Mouse (Mus musculus): Measurements from ENCODE around the gene Edf1. TPM values are rescaled to one million over a fixed set of nuclear protein-coding genes. Genes with fewer than 3 reads are reported as not detected.

Gene Edf1
- 124 and 162 TPM in 2 replicates for polyA plus RNA-seq (2012; rRNA removed)

GRCm38 (mm10) chr2:25557221-25557963 lies at the start of gene Edf1:
Edf1 (plus strand) TSS chr2:25557847.

GRCm38 (mm10) chr2:25546811-25547491 lies 10.7 kb upstream of the Edf1 start, which contains the start of gene Traf2:
Traf2 (minus strand) TSS chr2:25546940.

GRCm38 (mm10) chr2:25574579-25575431 lies 17.2 kb downstream of the Edf1 start, which contains the start of the genes Mamdc4 and Phpt1:
Mamdc4 (minus strand) TSS chr2:25574845.
Phpt1 (minus strand) TSS chr2:25575224.

GRCm38 (mm10) chr2:25581294-25581864 lies 23.7 kb downstream of the Edf1 start, which contains the start of gene Ajm1:
Ajm1 (minus strand) TSS chr2:25581757.

GRCm38 (mm10) chr2:25607761-25608622 lies 50.3 kb downstream of the Edf1 start, which contains the start of gene Rabl6:
Rabl6 (minus strand) TSS chr2:25608521.

Other genes starting within 250 kb of the Edf1 start
- 1.1 and 1.7 TPM in 2 replicates for gene Grin1, start 238.7 kb upstream of the Edf1 start, polyA plus RNA-seq (2012; rRNA removed)
- gene Man1b1, start 225.5 kb upstream of the Edf1 start, polyA plus RNA-seq (2012; rRNA removed), result 9.7 and 12.0 TPM in 2 replicates
- gene Dpp7, start 201.5 kb upstream of the Edf1 start, polyA plus RNA-seq (2012; rRNA removed), result 50.5 and 59.0 TPM in 2 replicates
- gene Uap1l1, start 192.2 kb upstream of the Edf1 start, polyA plus RNA-seq (2012; rRNA removed), result 59.3 and 63.2 TPM in 2 replicates
- gene Sapcd2, start 185.5 kb upstream of the Edf1 start, polyA plus RNA-seq (2012; rRNA removed), result 16.5 and 18.1 TPM in 2 replicates
- 33.0 and 33.1 TPM in 2 replicates for gene Entpd2, start 162.0 kb upstream of the Edf1 start, polyA plus RNA-seq (2012; rRNA removed)
- gene Npdc1, start 158.5 kb upstream of the Edf1 start, polyA plus RNA-seq (2012; rRNA removed), result 300 and 413 TPM in 2 replicates
- 0.38 and 0.46 TPM in 2 replicates for gene Fut7, start 134.6 kb upstream of the Edf1 start, polyA plus RNA-seq (2012; rRNA removed)
- gene Abca2, start 129.1 kb upstream of the Edf1 start, polyA plus RNA-seq (2012; rRNA removed), result 54.2 and 56.6 TPM in 2 replicates
- 36.3 and 57.3 TPM in 2 replicates for gene Clic3, start 101.0 kb upstream of the Edf1 start, polyA plus RNA-seq (2012; rRNA removed)
- gene Paxx, start 96.8 kb upstream of the Edf1 start, polyA plus RNA-seq (2012; rRNA removed), result 87.0 and 99.6 TPM in 2 replicates
- 17.0 and 20.7 TPM in 2 replicates for gene Ptgds, start 87.8 kb upstream of the Edf1 start, polyA plus RNA-seq (2012; rRNA removed)
- not detected in 2 replicates for gene Lcn12, start 63.9 kb upstream of the Edf1 start, polyA plus RNA-seq (2012; rRNA removed)
- 24.5 and 26.0 TPM in 2 replicates for gene Fbxw5, start 57.1 kb upstream of the Edf1 start, polyA plus RNA-seq (2012; rRNA removed)
- gene C8g, start 56.1 kb upstream of the Edf1 start, polyA plus RNA-seq (2012; rRNA removed), result 5.0 TPM in 2 replicates
- gene Traf2, start 10.9 kb upstream of the Edf1 start, polyA plus RNA-seq (2012; rRNA removed), result 19.3 and 21.8 TPM in 2 replicates
- gene Mamdc4, start 17.0 kb downstream of the Edf1 start, polyA plus RNA-seq (2012; rRNA removed), result 20.7 and 30.4 TPM in 2 replicates
- gene Phpt1, start 17.4 kb downstream of the Edf1 start, polyA plus RNA-seq (2012; rRNA removed), result 73.9 and 105 TPM in 2 replicates
- 8.4 and 10.4 TPM in 2 replicates for gene Ajm1, start 23.9 kb downstream of the Edf1 start, polyA plus RNA-seq (2012; rRNA removed)
- gene Rabl6, start 50.7 kb downstream of the Edf1 start, polyA plus RNA-seq (2012; rRNA removed), result 123 and 169 TPM in 2 replicates
- not detected in 2 replicates for gene Ccdc183, start 59.8 kb downstream of the Edf1 start, polyA plus RNA-seq (2012; rRNA removed)
- 22.5 and 36.2 TPM in 2 replicates for gene Tmem141, start 64.2 kb downstream of the Edf1 start, polyA plus RNA-seq (2012; rRNA removed)
- gene Fcna, start 70.2 kb downstream of the Edf1 start, polyA plus RNA-seq (2012; rRNA removed), result 1.2 and 1.8 TPM in 2 replicates
- gene Lcn8, start 95.3 kb downstream of the Edf1 start, polyA plus RNA-seq (2012; rRNA removed), result not detected in 2 replicates
- gene Lcn5, start 100.1 kb downstream of the Edf1 start, polyA plus RNA-seq (2012; rRNA removed), result not detected in 2 replicates
- gene Lcn6, start 118.9 kb downstream of the Edf1 start, polyA plus RNA-seq (2012; rRNA removed), result not detected in 2 replicates
- gene Lcn10, start 124.9 kb downstream of the Edf1 start, polyA plus RNA-seq (2012; rRNA removed), result not detected in 2 replicates
- gene Obp2a, start 142.2 kb downstream of the Edf1 start, polyA plus RNA-seq (2012; rRNA removed), result not detected in 2 replicates
- gene Bmyc, start 148.9 kb downstream of the Edf1 start, polyA plus RNA-seq (2012; rRNA removed), result 98.8 and 103 TPM in 2 replicates
- not detected in 2 replicates for gene Obp2b, start 179.2 kb downstream of the Edf1 start, polyA plus RNA-seq (2012; rRNA removed)
- gene Lcn3, start 207.7 kb downstream of the Edf1 start, polyA plus RNA-seq (2012; rRNA removed), result not detected in 2 replicates
- not detected in 2 replicates for gene Lcn11, start 219.2 kb downstream of the Edf1 start, polyA plus RNA-seq (2012; rRNA removed)
- not detected in 2 replicates for gene Gm13539, start 224.4 kb downstream of the Edf1 start, polyA plus RNA-seq (2012; rRNA removed)

Data from ovary, adult 2 months (tissue).